Mouse (Mus musculus) stomach, embryonic 16.5 days (tissue): Measurements from ENCODE around the gene Retnlb. TPM values are rescaled to one million over a fixed set of nuclear protein-coding genes. Genes with fewer than 3 reads are reported as not detected.
A peak's percentile ranks its signal among the peaks of the same experiment; 100 is the strongest.
"Not testable (repeated sequence)": the region's sequence is repeated elsewhere in the genome, so short reads cannot be mapped to it uniquely, and the experiment has no call there.

Experiments used
- ATAC-seq: fragments of 200-750 bp; cut with Nextera tagmentation; 2 replicates; pipeline ENCODE4 v1.8.0; 2017; ENCODE audit warnings: moderate number of reproducible peaks, moderate TSS enrichment; ENCODE audit not compliant: insufficient read depth, low FRiP score
- H3K27ac ChIP-seq: fragments of 300-500 bp; sonication (generic); 2 replicates; pipeline ENCODE4 v1.5.1; 2014; ENCODE audit warnings: low read length
- H3K27me3 ChIP-seq: fragments of 300-500 bp; sonication (generic); 2 replicates; pipeline ENCODE4 v1.6.1; 2014; ENCODE audit warnings: low read length, control low read depth, mixed read lengths; ENCODE audit not compliant: control insufficient read depth, insufficient read depth
- H3K36me3 ChIP-seq: fragments of 300-500 bp; sonication (generic); 2 replicates; pipeline ENCODE4 v1.6.1; 2014; ENCODE audit warnings: low read length; ENCODE audit not compliant: control insufficient read depth, insufficient read depth
- H3K4me1 ChIP-seq: fragments of 300-500 bp; sonication (generic); 2 replicates; pipeline ENCODE4 v1.6.1; 2014; ENCODE audit warnings: low read length, control low read depth, mixed read lengths; ENCODE audit not compliant: control insufficient read depth, insufficient read depth
- H3K4me2 ChIP-seq: fragments of 300-500 bp; sonication (generic); 2 replicates; pipeline ENCODE4 v1.6.1; 2014; ENCODE audit warnings: low read depth, low read length, mixed read lengths
- H3K4me3 ChIP-seq: fragments of 300-500 bp; sonication (generic); replicated peaks from 2 replicates; pipeline ENCODE4 v1.5.1; 2014; ENCODE audit warnings: mild to moderate bottlenecking, low read length
- H3K9ac ChIP-seq: fragments of 300-500 bp; sonication (generic); 2 replicates; pipeline ENCODE4 v1.6.1; 2014; ENCODE audit warnings: low read length
- H3K9me3 ChIP-seq: fragments of 300-500 bp; sonication (generic); replicated peaks from 2 replicates; pipeline ENCODE4 v1.6.1; 2016; ENCODE audit warnings: low read length, control low read depth; ENCODE audit not compliant: control insufficient read depth
- WGBS: fragments of 180-500 bp; shearing (Covaris S2); extraction: QIAGEN DNeasy Blood & Tissue Kit; methylation state at CpG from one replicate; pipeline ENCODE4 v1.1.7; 2014; 5-methylcytosine and 5-hydroxymethylcytosine counted together
- polyA plus RNA-seq: library from polyadenylated mRNA; unstranded; fragments of >200 nt; fragmentation: Nextera tagmentation; extraction: Ambion mirVana; gene quantifications from 2 replicates; pipeline ENCODE4 v1.2.1, GENCODE M21; 2015

Retnlb gene
- polyA plus RNA-seq, 1 experiment from 2014 or later, result not detected

DNA sequence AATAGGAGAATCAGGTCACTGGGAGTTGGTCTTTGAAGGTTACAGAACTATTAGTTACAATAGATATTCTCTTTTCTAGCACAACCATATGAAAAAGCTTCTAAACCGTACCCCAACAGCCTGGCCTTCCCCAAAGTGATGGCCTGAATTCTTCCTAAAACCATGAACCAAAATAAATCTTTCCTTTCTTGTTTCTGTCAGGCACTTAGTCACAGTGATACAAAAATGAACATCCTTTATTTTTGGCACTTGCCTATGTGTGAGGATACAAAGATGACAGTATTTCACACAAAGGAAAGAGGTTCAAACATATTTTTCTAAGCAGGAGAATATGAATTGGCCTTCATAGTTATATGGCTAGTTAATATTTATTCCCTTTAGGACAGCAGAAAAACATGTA, 11.2 kb upstream of the Retnlb start:
- WGBS, result 73% methylated on average over 1 of the region's 1 CpGs
- no peak overlapping the region for H3K4me3 ChIP-seq

DNA sequence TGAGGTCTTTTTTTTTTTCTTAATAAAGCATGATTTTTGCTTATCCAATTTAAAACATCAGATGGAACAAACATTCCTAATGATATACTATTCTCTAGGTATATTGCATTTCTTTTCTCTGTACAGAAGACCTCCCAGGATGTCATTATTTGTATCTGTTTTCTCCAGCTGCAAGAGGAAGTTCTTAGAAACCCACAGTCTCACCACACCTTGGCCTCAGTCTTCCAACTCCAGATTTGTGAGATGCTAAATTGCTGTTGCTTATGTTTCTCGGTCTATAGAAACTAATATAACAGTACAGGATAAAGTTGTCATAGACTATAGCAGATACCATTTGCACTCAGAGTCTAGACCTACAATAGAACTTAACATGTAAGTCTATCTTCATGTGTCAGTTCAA, 10.1 kb upstream of the Retnlb start:
- H3K4me1 ChIP-seq, result no peaks in the 10 kb centered on the region
- H3K4me3 ChIP-seq, result no peak overlapping the region
- no peak for ATAC-seq
- H3K9ac ChIP-seq, result no peak overlapping the region
- H3K9me3 ChIP-seq, result no peaks in the 10 kb centered on the region
- no peak overlapping the region for H3K27ac ChIP-seq
- H3K4me2 ChIP-seq, result no peak overlapping the region
- 85% methylated on average over 1 of the region's 1 CpGs for WGBS
- H3K27me3 ChIP-seq, result no peaks in the 10 kb centered on the region
- H3K36me3 ChIP-seq, result no peaks in the 10 kb centered on the region

More for the DNA sequence above, 11.2 kb upstream of the Retnlb start:
- ATAC-seq, result no peak
- Histone ChIP-seq H3K4me1 (no peaks in the 10 kb centered on the region), H3K27me3 (no peaks in the 10 kb centered on the region), H3K4me2 (no peak overlapping the region), H3K9ac (no peak overlapping the region), H3K27ac (no peak overlapping the region), H3K9me3 (no peaks in the 10 kb centered on the region), H3K36me3 (no peaks in the 10 kb centered on the region)

DNA sequence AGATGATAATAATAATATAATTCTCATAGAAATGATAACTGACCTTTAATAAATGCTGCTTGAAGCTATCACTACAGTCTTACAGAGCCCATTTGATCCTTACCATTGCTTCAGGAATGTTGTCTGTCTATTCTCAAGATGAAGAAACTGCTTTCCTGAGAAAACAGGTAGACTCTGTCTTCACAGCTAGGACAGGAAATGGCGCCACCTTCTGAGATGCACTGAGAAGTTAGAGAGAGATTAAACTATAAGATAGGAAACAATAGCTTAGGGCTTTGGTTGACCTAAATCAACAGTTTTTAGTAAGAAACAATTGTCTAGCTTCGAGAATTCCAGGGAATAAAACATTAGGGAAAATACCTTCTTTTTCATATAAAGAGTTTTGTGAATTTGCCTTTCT, 7.3 kb upstream of the Retnlb start:
- no peak overlapping the region for H3K27ac ChIP-seq
- no peaks in the 10 kb centered on the region for H3K9me3 ChIP-seq
- no peak overlapping the region for H3K9ac ChIP-seq
- no peaks in the 10 kb centered on the region for H3K36me3 ChIP-seq
- ATAC-seq, result no peak
- H3K4me1 ChIP-seq, result no peaks in the 10 kb centered on the region; the same call in 1 of the 2 replicates
- H3K4me3 ChIP-seq, result no peak overlapping the region
- no peaks in the 10 kb centered on the region for H3K27me3 ChIP-seq
- H3K4me2 ChIP-seq, result no peak overlapping the region
- WGBS, result 58% methylated on average over 2 of the region's 2 CpGs

DNA sequence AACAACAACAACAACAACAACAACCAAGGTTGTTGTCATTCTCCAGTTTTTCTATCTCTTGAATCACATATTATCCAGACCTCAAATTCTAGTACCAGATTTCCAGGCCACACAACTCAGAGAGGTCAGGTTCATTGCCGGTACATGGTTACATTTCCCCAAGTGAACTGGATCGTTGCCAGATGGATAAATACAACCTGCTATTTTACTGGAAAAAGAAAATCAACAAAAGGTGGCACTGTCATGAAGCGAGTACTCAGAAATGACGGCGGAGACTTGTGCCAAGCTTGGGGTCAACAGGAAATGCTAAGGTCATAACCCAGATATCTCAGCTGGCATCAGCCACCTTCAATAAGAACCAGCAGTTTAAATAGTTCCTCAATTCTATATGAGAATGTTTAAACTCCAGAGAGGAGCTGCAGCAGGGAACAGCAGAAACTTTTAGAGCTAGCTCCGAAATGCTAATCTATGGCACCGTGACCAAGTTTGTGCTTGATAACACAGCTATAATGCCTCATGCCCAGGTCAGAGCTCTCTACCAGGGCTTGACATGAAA, 4.7 kb upstream of the Retnlb start:
- H3K27me3 ChIP-seq, result no peaks in the 10 kb centered on the region
- H3K27ac ChIP-seq, result no peak overlapping the region
- no peak overlapping the region for H3K9ac ChIP-seq
- WGBS, result 39% methylated on average over 7 of the region's 7 CpGs
- H3K4me2 ChIP-seq, result no peak overlapping the region
- no peak overlapping the region for H3K4me3 ChIP-seq
- ATAC-seq, result no peak
- H3K36me3 ChIP-seq, result no peaks in the 10 kb centered on the region
- H3K9me3 ChIP-seq, result no peaks in the 10 kb centered on the region
- H3K4me1 ChIP-seq, result no peaks in the 10 kb centered on the region; the same call in 1 of the 2 replicates

DNA sequence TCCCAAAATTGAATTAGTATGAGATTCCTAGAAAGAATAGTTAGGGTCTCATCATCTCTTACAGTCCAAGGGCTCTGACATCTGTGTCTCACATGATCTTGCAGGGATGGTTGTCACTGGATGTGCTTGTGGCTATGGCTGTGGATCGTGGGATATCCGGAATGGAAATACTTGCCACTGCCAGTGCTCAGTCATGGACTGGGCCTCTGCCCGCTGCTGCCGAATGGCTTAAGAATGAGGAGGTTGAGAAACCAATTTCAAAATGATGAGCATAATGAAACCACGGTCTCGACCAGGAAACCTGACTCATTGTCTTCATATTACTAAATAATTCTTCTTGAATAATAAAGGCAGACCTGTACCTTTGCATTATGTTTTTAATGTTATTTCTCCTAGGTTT, 1.9 kb downstream of the Retnlb start:
- H3K4me1 ChIP-seq, result no peaks in the 10 kb centered on the region
- H3K4me2 ChIP-seq, result no peak overlapping the region
- no peaks in the 10 kb centered on the region for H3K9me3 ChIP-seq
- no peaks in the 10 kb centered on the region for H3K27me3 ChIP-seq
- ATAC-seq, result no peak
- no peak overlapping the region for H3K27ac ChIP-seq
- WGBS, result 91% methylated on average over 6 of the region's 6 CpGs
- no peaks in the 10 kb centered on the region for H3K36me3 ChIP-seq
- no peak overlapping the region for H3K9ac ChIP-seq
- no peak overlapping the region for H3K4me3 ChIP-seq

DNA sequence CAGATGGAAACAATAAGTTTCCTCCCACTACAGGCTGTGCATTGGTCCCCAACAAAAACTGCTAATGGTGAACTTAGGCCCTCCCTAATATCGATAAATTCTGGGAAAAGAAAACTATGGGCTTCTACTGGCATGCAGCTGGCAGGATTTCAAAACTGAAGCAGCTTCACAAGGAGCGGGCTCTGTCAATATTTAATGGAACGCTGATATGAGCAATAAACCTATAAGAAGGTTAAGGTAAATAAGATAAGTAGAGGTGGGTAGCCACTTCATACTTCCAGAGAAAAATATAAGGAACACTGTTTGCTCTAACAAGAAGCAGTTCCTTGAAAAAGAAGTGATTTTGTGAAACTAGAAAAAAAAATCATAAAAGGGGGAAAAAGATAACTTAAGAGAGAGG, 9.8 kb downstream of the Retnlb start:
- Histone ChIP-seq H3K9ac (no peak overlapping the region), H3K4me3 (no peak overlapping the region), H3K4me1 (no peaks in the 10 kb centered on the region), H3K9me3 (no peaks in the 10 kb centered on the region), H3K36me3 (no peaks in the 10 kb centered on the region), H3K27me3 (no peaks in the 10 kb centered on the region), H3K4me2 (no peak overlapping the region), H3K27ac (no peak overlapping the region)
- 57% methylated on average over 3 of the region's 3 CpGs for WGBS
- peak; percentile 71; the same call in 1 of the 2 replicates for ATAC-seq

DNA sequence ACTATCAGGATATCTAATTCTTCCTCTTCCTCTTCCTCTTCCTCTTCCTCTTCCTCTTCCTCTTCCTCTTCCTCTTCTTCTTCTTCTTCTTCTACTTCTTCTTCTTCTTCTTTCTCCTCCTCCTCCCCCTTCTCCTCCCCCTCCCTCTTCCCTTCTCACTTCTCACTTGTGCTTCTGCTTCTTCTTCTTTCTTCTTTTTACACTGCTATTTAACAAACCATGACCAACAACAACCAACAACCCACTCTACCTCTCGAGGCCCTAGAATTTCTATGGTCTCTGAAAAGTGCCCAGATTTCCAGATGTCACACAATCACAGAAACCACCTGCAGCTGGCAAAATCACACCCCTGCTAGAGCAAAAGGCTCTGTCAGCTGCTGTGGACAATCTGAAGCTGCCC, 11.0 kb downstream of the Retnlb start:
- ATAC-seq, result no peak
- Histone ChIP-seq H3K4me1 (no peaks in the 10 kb centered on the region), H3K36me3 (no peaks in the 10 kb centered on the region), H3K4me3 (no peak overlapping the region), H3K4me2 (no peak overlapping the region), H3K9ac (no peak overlapping the region), H3K27me3 (no peaks in the 10 kb centered on the region), H3K9me3 (no peaks in the 10 kb centered on the region), H3K27ac (no peak overlapping the region)
- 56% methylated on average over 1 of the region's 1 CpGs for WGBS

DNA sequence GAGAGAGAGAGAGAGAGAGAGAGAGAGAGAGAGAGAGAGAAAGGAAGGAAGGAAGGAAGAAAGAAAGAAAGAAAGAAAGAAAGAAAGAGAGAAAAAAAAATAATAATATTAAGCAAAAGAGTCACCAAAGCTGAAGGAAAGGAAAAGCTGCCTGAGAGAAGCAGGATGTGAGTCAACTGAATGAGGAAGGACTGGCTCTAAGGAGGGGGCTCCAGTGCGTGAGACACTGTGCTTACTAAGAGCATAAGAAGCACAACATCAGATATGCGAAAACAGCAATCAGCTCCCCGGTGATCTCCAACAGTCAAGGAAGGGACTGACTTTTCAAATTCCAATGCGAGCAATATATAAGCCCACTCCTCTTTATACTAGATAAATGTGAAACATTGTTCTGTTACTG, 12.4 kb downstream of the Retnlb start:
- no peaks in the 10 kb centered on the region for H3K36me3 ChIP-seq
- H3K9me3 ChIP-seq, result no peaks in the 10 kb centered on the region
- no peak overlapping the region for H3K4me2 ChIP-seq
- no peak overlapping the region for H3K4me3 ChIP-seq
- no peak overlapping the region for H3K27ac ChIP-seq
- ATAC-seq, result no peak
- no peaks in the 10 kb centered on the region for H3K27me3 ChIP-seq
- H3K9ac ChIP-seq, result no peak overlapping the region
- 84% methylated on average over 4 of the region's 4 CpGs for WGBS
- no peaks in the 10 kb centered on the region for H3K4me1 ChIP-seq

DNA sequence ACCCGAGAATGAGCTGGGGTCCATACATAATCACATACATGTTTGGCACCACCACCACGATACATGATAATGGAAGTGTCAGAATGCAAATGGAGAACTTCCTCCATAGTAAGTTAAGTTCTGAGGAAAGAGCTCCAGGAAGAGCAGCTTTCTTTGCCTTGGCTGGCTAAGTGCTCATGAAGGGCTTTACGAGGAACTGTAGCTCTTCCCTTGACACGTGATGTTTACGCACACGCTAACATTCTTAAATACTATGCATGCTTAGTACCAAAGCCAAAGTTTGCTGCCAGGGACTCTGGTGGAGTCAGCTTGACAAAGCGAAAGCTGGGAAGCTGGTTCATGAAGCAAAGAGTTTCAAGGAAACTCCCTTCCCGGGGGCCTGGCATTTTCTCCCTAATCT, 15.4 kb downstream of the Retnlb start:
- Histone ChIP-seq H3K9ac (no peak overlapping the region), H3K4me2 (no peak overlapping the region), H3K27ac (no peak overlapping the region), H3K4me3 (no peak overlapping the region), H3K4me1 (no peaks in the 10 kb centered on the region), H3K36me3 (no peaks in the 10 kb centered on the region), H3K9me3 (no peaks in the 10 kb centered on the region), H3K27me3 (no peaks in the 10 kb centered on the region)
- no peak for ATAC-seq
- WGBS, result 66% methylated on average over 7 of the region's 8 CpGs

DNA sequence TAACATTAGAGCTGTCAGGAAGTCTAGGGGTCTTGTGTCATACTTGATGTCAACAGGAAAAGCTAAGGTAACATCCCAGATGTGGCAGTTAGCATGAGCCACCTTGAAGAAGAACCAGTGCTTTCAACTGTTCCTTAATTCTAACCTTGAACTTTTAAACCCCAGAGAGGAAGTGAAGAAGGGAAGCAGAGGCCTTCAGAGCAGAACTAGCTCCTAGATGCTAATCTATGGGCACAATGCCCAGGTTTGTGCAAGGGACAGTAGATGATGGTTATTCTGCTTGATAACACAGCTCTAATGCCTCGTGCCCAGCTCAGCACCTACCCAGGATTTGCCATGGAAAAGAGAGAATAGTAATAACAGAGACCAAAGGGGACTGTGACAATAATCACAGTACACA, 17.0 kb downstream of the Retnlb start:
- H3K36me3 ChIP-seq, ATAC-seq, H3K9me3 ChIP-seq, H3K9ac ChIP-seq, H3K27me3 ChIP-seq, H3K4me2 ChIP-seq, H3K27ac ChIP-seq, H3K4me3 ChIP-seq, H3K4me1 ChIP-seq: not testable (repeated sequence)
- WGBS, result 63% methylated on average over 1 of the region's 1 CpGs
